17 mouse cellular contexts compared by ENCODE assay signal in genomic region chr11:53448529-53448928, GRCm38 (mm10). TPM values are rescaled to one million over a fixed set of nuclear protein-coding genes. Genes with fewer than 3 reads are reported as not detected.
DNase-seq lines count a peak whose midpoint lies in the region; ATAC-seq and TF ChIP-seq lines count a peak whose summit lies in the region.
"Had no signal": no experiment of that assay in that cellular context is flagged by ENCODE, and none has a peak within 500 bp of the region (broad histone marks: within the 10 kb centered on the region; RNA-seq: fewer than 3 reads in every experiment).

No protein-coding gene starts in this region.

- TF ChIP-seq CTCF in liver, postnatal 0 days (IDR thresholded peaks at IDR 0.05; ENCODE audit: low read depth): no peak

- no peaks in the 10 kb centered on the region for H3K36me3 ChIP-seq in liver, postnatal 0 days (replicated peaks; ENCODE audit: insufficient read depth, low read length)

- peak overlapping the region; percentile 83 for H3K27ac ChIP-seq in liver, postnatal 0 days (ENCODE audit: low read depth)

- no peak overlapping the region for H3K4me3 ChIP-seq in liver, postnatal 0 days (ENCODE audit: low read depth, low read length)

- no peak overlapping the region for H3K9ac ChIP-seq in liver, postnatal 0 days (replicated peaks)
- H3K9ac ChIP-seq: lung, embryonic 14.5 days had no signal

- 92% methylated on average over 1 of the region's 1 CpGs for WGBS in liver, postnatal 0 days (ENCODE audit: insufficient replicate concordance)

- H3K9me3 ChIP-seq in liver, postnatal 0 days (ENCODE audit: low read length): no peaks in the 10 kb centered on the region

- ATAC-seq in liver, postnatal 0 days: peak; percentile 64
- ATAC-seq: inflammation-experienced regulatory T-cells, adult 6 months had no signal

- DNase-seq in cerebellum, adult 11-12 months: peak; percentile 91
- no peak for DNase-seq in cerebellum, postnatal 4 days (ENCODE audit: low spot score in 2 of 2)
- peak; percentile 73 for DNase-seq in liver, postnatal 0 days
- no peak for DNase-seq in liver
- peak; percentile 47 for DNase-seq in gastrocnemius, postnatal 10 days
- peak; percentile 77 for DNase-seq in kidney, postnatal 14 days
- DNase-seq in left cerebral cortex, adult 11 months (ENCODE audit: low spot score): no peak
- DNase-seq in layer of hippocampus, adult 18-20 months (ENCODE audit: low spot score in 2 of 2): no peak
- DNase-seq: lung, embryonic 14.5 days; thymus, postnatal 25 days had no signal

- H3K27me3 ChIP-seq in liver, postnatal 0 days (ENCODE audit: insufficient read depth, low read length): no peaks in the 10 kb centered on the region

- no peak overlapping the region for H3K4me2 ChIP-seq in liver, postnatal 0 days (ENCODE audit: low read depth, low read length)
- H3K4me2 ChIP-seq: lung, embryonic 14.5 days; midbrain, embryonic 11.5 days had no signal

- peaks cover 26% of the 10 kb centered on the region for H3K4me1 ChIP-seq in liver, postnatal 0 days (ENCODE audit: insufficient read depth)

- no peak; the same call in 1 of the 2 replicates for TF ChIP-seq EP300 in liver, postnatal 0 days (IDR thresholded peaks at IDR 0.05; ENCODE audit: low read depth)

RNA-seq across cellular contexts. Expression of gene Gm10447, which starts 8.4 kb away (rescaled TPM):
- 0.06 and 0.25 TPM in 2 replicates for polyA plus RNA-seq in liver, postnatal 0 days (2015; fragmentation: Nextera tagmentation; extraction: Ambion mirVana)
- not detected for total RNA-seq in gastrocnemius, postnatal 10 days (2021)
- total RNA-seq in layer of hippocampus, adult 18-20 months (2021): under 1 TPM; 0.13 to 0.27 TPM
- total RNA-seq: left cerebral cortex, postnatal 10 days; MEL had no signal
- polyA plus RNA-seq: embryonic facial prominence, embryonic 14.5 days; inflammation-experienced regulatory T-cells, adult 6 months; lung, embryonic 14.5 days; midbrain, embryonic 11.5 days; neural tube, embryonic 11.5 days had no signal

RNA-seq across cellular contexts. Expression of gene Shroom1, which starts 8.5 kb away (rescaled TPM):
- polyA plus RNA-seq in liver, postnatal 0 days (2015; fragmentation: Nextera tagmentation; extraction: Ambion mirVana): 5.5 TPM in 2 replicates
- total RNA-seq in gastrocnemius, postnatal 10 days (2021): under 1 TPM; 0.45 to 0.54 TPM
- 1 to 10 TPM; 5.7 TPM for total RNA-seq in layer of hippocampus, adult 18-20 months (2021)
- total RNA-seq: MEL had no signal

RNA-seq across cellular contexts. Expression of gene Gdf9, which starts 17.7 kb away (rescaled TPM):
- polyA plus RNA-seq in liver, postnatal 0 days (2015; fragmentation: Nextera tagmentation; extraction: Ambion mirVana): 0.15 and 0.18 TPM in 2 replicates
- under 1 TPM; 0.81 to 0.87 TPM for total RNA-seq in gastrocnemius, postnatal 10 days (2021)
- under 1 TPM; 0.56 to 0.74 TPM for total RNA-seq in layer of hippocampus, adult 18-20 months (2021)
- polyA plus RNA-seq: inflammation-experienced regulatory T-cells, adult 6 months had no signal

RNA-seq across cellular contexts. Expression of gene Uqcrq, which starts 17.9 kb away (rescaled TPM):
- polyA plus RNA-seq in liver, postnatal 0 days (2015; fragmentation: Nextera tagmentation; extraction: Ambion mirVana): 1,453 and 1,461 TPM in 2 replicates
- 100 to 1,000 TPM; 882 to 991 TPM for total RNA-seq in gastrocnemius, postnatal 10 days (2021)
- total RNA-seq in layer of hippocampus, adult 18-20 months (2021): 100 to 1,000 TPM; 406 TPM

RNA-seq across cellular contexts. Expression of gene Gm9837, which starts 21.8 kb away (rescaled TPM):
- polyA plus RNA-seq in liver, postnatal 0 days (2015; fragmentation: Nextera tagmentation; extraction: Ambion mirVana): not detected in 2 replicates
- not detected for total RNA-seq in gastrocnemius, postnatal 10 days (2021)
- under 1 TPM in 1 of 2 experiments, not detected in 1; 0.62 TPM for total RNA-seq in layer of hippocampus, adult 18-20 months (2021)
- total RNA-seq: left cerebral cortex, postnatal 10 days; MEL had no signal
- polyA plus RNA-seq: embryonic facial prominence, embryonic 14.5 days; frontal cortex, adult 2 months; inflammation-experienced regulatory T-cells, adult 6 months; lung, embryonic 14.5 days; midbrain, embryonic 11.5 days; neural tube, embryonic 11.5 days had no signal

Comparison
In these comparisons a context has a peak if more than half of its experiments do, and no peak if none do; other contexts are left out.
1. DNase-seq: peak in cerebellum, adult 11-12 months (single experiment), liver, postnatal 0 days (single experiment), gastrocnemius, postnatal 10 days (single experiment) and kidney, postnatal 14 days (single experiment); none in cerebellum, postnatal 4 days (0 of 2), liver (single experiment), left cerebral cortex, adult 11 months (single experiment) and layer of hippocampus, adult 18-20 months (0 of 2).
2. RNA of gene Shroom1, which starts 8.5 kb away (total RNA-seq): 5.7 TPM in layer of hippocampus, adult 18-20 months; 0.45 to 0.54 TPM in gastrocnemius, postnatal 10 days; every median in the first group is over 4 times any median in the second.